29 mouse cellular contexts compared by ENCODE assay signal in genomic region chr11:83817994-83818393, GRCm38 (mm10). TPM values are rescaled to one million over a fixed set of nuclear protein-coding genes. Genes with fewer than 3 reads are reported as not detected.
DNase-seq lines count a peak whose midpoint lies in the region; ATAC-seq lines count a peak whose summit lies in the region.
"Had no signal": no experiment of that assay in that cellular context is flagged by ENCODE, and none has a peak within 500 bp of the region (broad histone marks: within the 10 kb centered on the region; RNA-seq: fewer than 3 reads in every experiment).

No protein-coding gene starts in this region.

- H3K9ac ChIP-seq in kidney, embryonic 15.5 days = no peak overlapping the region; the same call in 1 of the 2 replicates
- H3K9ac ChIP-seq: embryonic facial prominence, embryonic 12.5 days; heart, embryonic 13.5 days; limb, embryonic 13.5 days; liver, embryonic 12.5 days; liver, postnatal 0 days; midbrain, embryonic 15.5 days had no signal

- DNase-seq in kidney, adult 11 months = peak; percentile 47
- DNase-seq in kidney, adult 9 months = no peak
- peak; percentile 54 for DNase-seq in kidney, adult 18-20 months
- DNase-seq in kidney, postnatal 25 days = peak; percentile 50 to 64
- no peak for DNase-seq in frontal cortex, adult 2 months (ENCODE audit: extremely low spot score in 1 of 2, low spot score in 1 of 2)
- DNase-seq in retina, embryonic 14.5 days (ENCODE audit: low spot score) = no peak
- DNase-seq: adrenal gland, adult 2 months; adrenal gland, postnatal 36 days; cerebellum, adult 2 months; embryo, embryonic 11 days; heart, postnatal 10 days; liver, postnatal 0 days; right cerebral cortex, adult 18-20 months; right cerebral cortex, postnatal 4 days; thymus, adult 2 months; thymus, postnatal 36 days had no signal

- H3K27me3 ChIP-seq in kidney, embryonic 15.5 days = no peaks in the 10 kb centered on the region
- H3K27me3 ChIP-seq: embryonic facial prominence, embryonic 12.5 days; limb, embryonic 13.5 days; midbrain, embryonic 15.5 days had no signal

- no peaks in the 10 kb centered on the region for H3K9me3 ChIP-seq in kidney, embryonic 15.5 days (replicated peaks)
- H3K9me3 ChIP-seq: embryonic facial prominence, embryonic 12.5 days; heart, embryonic 13.5 days; limb, embryonic 13.5 days; liver, embryonic 12.5 days; midbrain, embryonic 15.5 days had no signal

- H3K36me3 ChIP-seq in kidney, embryonic 15.5 days = no peaks in the 10 kb centered on the region
- H3K36me3 ChIP-seq: embryonic facial prominence, embryonic 12.5 days; heart, embryonic 13.5 days; limb, embryonic 13.5 days; liver, embryonic 12.5 days; midbrain, embryonic 15.5 days had no signal

- ATAC-seq in kidney, embryonic 15.5 days (replicated peaks; ENCODE audit: low FRiP score) = no peak; the same call in 1 of the 2 replicates
- ATAC-seq: activated CD4-positive, CD25-positive, alpha-beta regulatory T cell, adult 4 months; CD4-positive, CD25-positive, alpha-beta regulatory T cell, adult 4 months; forebrain, embryonic 14.5 days; intestine, embryonic 16.5 days; liver, embryonic 12.5 days; liver, postnatal 0 days; lung, postnatal 0 days; midbrain, embryonic 15.5 days had no signal

- H3K4me3 ChIP-seq in kidney, embryonic 15.5 days (replicated peaks) = no peak overlapping the region
- H3K4me3 ChIP-seq: embryonic facial prominence, embryonic 12.5 days; heart, embryonic 13.5 days; left cerebral cortex, adult 2 months; limb, embryonic 13.5 days; liver, embryonic 12.5 days; midbrain, embryonic 15.5 days had no signal

- H3K4me1 ChIP-seq in kidney, embryonic 15.5 days = peaks cover 35% of the 10 kb centered on the region
- H3K4me1 ChIP-seq: heart, embryonic 13.5 days; liver, embryonic 12.5 days; midbrain, embryonic 15.5 days had no signal

- 44% methylated on average over 4 of the region's 4 CpGs for WGBS in kidney, embryonic 15.5 days

- H3K27ac ChIP-seq in kidney, embryonic 15.5 days = peak overlapping the region; percentile 93
- H3K27ac ChIP-seq: embryonic facial prominence, embryonic 12.5 days; heart, embryonic 13.5 days; left cerebral cortex, adult 2 months; limb, embryonic 13.5 days; liver, embryonic 12.5 days; macrophage; midbrain, embryonic 15.5 days had no signal

- H3K4me2 ChIP-seq in kidney, embryonic 15.5 days = peak overlapping the region; percentile 42
- H3K4me2 ChIP-seq: embryonic facial prominence, embryonic 12.5 days; heart, embryonic 13.5 days; limb, embryonic 13.5 days; liver, embryonic 12.5 days; midbrain, embryonic 15.5 days had no signal

RNA-seq across cellular contexts. Expression of gene Hnf1b, which starts 31.9 kb away (rescaled TPM):
- 78.5 and 83.3 TPM in 2 replicates for polyA plus RNA-seq in kidney, embryonic 15.5 days (2015; fragmentation: Nextera tagmentation; extraction: Ambion mirVana)
- polyA plus RNA-seq in frontal cortex, adult 2 months (2012; rRNA removed) = 0.08 and 0.13 TPM in 2 replicates
- polyA plus RNA-seq: activated CD4-positive, CD25-positive, alpha-beta regulatory T cell, adult 4 months; CD4-positive, CD25-positive, alpha-beta regulatory T cell, adult 4 months; embryonic facial prominence, embryonic 12.5 days; limb, embryonic 13.5 days; macrophage had no signal

Comparison
In these comparisons a context has a peak if more than half of its experiments do, and no peak if none do; other contexts are left out.
1. DNase-seq: peak in kidney, adult 11 months (single experiment), kidney, adult 18-20 months (single experiment) and kidney, postnatal 25 days (2 of 2); none in kidney, adult 9 months (single experiment), frontal cortex, adult 2 months (0 of 2) and retina, embryonic 14.5 days (single experiment).
2. RNA of gene Hnf1b, which starts 31.9 kb away (polyA plus RNA-seq): 78.5 to 83.3 TPM in kidney, embryonic 15.5 days; 0.08 to 0.13 TPM in frontal cortex, adult 2 months; every median in the first group is over 10 times any median in the second.